Mouse (Mus musculus) kidney, adult 11 months (tissue): ENCODE data around the gene Apobr.
A peak's percentile ranks its signal among the peaks of the same experiment; 100 is the strongest.

Source experiments
- DNase-seq: peaks from one replicate; pipeline ENCODE4 v3.0.0; 2022

Apobr gene

DNA sequence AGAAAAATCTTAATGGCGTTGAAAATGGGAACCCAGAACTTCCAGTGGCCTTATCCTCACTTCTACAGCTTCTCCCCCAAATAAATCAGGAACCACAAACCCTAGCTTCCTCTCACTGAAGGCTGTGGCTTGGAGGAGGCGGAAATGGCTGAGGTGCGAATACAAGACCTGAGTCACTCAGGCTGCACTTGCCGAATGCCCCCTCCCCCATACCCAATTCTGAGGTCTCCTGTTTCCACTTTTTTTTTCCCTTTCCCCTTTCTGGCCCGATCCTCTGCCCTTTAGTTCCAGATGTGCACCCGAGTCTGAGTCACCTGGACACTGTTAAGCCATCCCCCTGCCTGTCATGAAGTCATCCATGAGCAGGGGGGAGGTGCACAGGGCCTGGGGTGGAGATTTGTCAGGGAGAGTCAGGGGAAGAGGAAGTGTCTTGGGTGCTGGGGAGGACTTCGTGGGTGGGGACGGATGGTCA, at the start of gene Apobr:
Apobr (plus strand) TSS at position 437 of the 472 bp plus-strand sequence.
- DNase-seq: no peak

DNA sequence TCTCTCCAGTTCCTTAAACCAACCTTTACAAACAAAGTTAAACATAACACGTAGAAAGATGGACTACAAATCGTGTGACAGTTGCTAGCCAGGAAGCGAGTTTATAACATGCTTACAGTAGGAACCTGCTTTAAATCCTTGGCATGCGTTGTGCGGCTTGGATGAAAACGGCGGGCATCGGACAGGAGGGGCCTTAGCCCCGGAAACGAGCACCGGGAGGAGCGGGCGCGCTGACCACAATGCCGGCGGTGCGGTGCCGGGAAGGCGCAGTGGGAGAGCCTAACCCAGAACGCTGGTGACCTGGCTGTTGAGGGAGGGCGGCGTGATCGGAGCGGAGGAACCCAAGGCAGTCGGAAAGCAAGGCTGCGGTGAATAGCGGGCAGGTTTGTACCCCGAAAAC, 49.0 kb upstream of the Apobr start:
- no peak for DNase-seq

DNA sequence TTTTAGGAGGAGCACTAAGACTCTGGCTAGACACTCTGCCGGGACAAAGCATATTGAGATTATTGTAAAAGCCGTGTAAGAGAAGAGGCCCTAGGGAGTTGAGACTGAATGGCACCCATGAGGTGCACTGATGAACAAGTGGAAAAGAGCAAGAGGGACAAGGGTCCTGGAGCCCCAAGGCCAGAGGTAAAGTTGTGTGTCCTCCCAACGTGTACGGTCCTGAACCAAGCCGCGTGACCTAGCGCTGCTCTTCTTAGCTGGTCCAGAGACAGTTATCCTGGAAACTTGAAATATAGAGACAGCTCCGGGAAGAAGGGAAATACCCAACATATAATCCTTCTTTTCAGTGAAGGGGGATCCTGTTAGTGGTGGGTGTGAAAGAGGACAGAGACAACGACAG, 48.3 kb upstream of the Apobr start:
- no peak for DNase-seq

DNA sequence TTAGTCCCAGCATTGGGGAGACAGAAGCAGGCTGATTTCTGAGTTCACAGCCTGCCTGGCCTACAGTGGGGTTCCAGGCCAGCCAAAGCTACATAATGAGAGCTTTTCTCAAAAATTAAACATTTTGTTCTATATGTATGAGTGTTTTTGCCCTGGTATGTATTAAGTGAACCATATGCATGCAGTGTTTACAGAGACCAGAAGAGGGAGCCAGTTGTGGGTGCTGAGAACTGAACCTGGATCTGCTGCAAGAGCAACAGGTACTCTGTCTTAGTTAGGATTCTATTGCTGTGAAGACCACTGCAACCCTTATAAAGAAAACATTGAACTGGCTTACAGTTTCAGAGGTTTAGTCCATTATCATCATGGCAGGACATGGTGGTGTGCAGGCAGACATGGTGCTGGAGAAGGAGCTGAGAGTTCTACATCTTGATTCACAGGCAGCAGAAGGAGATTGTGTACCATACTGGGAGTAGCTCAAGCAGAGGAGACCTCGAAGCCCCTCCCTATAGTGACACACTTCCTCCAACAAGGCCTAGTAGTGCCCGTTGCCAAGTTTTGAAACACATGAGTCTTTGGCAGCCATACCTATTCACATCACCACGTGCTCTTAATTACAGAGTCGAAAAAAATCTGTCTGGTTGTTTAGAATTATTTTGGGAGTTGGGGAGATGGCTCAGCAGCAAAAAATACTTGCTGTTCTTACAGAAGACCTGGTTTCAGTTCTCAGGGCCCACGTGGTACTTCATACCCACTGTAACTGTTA, 46.7 kb upstream of the Apobr start:
- no peak for DNase-seq

DNA sequence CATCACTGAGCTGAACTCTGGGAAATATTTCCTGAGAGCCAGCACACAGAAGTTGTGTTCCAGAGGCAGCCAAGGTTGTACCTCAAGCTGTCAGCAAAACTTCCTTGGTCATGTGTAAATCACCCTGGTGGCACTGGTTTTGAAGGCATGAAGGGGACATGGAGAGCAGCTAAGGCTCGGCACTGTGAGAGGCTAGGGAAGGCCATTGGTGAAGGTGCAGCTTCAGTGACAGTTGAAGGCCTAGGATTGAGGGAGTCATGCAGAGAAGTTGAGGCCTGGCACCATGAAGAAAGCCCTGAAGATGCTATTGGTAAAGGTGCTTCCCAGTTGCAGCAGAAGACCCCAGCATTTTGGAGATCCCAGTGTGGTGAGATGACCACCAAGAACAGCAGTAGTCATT, 43.1 kb upstream of the Apobr start:
- no peak for DNase-seq

DNA sequence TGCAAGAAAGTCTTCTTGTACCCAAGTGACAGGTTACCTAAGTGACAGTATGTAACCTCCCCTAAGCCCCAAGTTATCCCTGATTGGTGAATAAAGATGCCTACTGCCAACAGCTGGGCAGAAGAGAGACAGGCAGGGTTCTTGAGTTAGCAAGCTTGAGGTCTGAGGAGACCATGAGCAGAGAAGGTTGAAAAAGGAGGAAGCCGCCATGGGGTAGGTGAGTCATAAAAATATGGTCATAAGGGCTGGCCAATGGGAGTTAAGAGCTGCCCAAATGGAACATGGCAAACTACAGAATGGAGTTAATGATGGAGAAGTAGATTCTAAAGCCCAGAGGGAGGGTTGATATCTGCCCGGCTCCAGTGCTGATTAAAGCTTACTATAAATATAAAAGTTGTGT, 39.1 kb upstream of the Apobr start:
- no peak for DNase-seq

DNA sequence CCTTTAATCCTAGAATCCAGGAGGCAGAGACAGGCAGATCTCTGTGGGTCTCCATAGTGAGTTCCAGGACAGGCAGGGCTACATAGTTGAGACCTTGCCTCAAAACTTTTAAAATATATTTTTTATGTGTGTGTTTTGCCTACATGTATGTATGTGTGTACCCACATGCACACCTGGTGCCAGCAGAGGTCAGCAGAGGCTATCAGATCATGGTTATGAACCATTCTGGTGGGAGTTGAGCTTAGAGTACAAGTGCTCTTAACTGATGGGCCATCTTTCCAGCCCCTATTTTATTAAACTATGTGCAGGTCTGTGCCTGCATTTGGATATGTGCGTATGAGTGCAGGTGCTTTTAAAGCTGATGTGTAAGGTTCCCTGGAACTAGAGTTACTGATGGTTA, 29.9 kb upstream of the Apobr start:
- DNase-seq: no peak

DNA sequence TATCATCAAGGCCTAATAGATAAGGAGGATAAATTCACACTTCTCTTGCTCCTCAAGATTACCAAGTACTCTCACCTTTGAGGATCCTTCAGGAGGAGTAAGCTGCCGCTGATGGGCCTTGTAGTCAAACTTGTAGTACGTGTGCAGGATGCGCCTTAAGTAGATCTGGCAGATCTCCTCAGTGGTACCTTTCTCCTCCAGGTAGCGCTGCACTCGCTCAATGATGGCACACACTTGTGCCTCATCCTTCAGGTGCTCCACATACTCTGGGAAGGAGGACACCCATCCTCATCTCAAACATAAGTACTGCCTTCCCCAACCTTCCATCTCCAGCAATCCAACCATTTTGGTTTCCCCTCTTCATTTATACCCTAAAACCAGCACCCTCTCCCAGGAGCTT, 28.1 kb upstream of the Apobr start:
- DNase-seq: no peak

DNA sequence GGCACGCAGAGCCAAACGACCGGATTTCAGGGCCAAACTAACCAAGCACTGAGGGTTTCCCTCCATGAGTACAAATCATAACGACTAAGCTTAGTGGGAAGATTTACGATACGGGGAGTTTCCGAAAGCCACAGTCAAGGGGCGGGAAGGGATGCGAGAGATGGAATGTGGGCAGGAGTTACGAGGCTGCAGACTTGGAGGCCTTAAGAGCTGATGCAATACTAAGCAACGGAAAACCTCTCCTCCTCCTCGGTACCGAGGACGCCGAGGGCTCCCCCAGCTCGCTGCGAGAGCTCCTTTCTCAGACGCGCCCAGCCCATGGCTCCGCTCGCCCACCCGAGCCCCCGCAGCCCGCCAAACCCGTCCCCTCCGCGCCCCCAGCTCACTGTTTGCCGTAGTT, 19.0 kb upstream of the Apobr start:
- DNase-seq: no peak

DNA sequence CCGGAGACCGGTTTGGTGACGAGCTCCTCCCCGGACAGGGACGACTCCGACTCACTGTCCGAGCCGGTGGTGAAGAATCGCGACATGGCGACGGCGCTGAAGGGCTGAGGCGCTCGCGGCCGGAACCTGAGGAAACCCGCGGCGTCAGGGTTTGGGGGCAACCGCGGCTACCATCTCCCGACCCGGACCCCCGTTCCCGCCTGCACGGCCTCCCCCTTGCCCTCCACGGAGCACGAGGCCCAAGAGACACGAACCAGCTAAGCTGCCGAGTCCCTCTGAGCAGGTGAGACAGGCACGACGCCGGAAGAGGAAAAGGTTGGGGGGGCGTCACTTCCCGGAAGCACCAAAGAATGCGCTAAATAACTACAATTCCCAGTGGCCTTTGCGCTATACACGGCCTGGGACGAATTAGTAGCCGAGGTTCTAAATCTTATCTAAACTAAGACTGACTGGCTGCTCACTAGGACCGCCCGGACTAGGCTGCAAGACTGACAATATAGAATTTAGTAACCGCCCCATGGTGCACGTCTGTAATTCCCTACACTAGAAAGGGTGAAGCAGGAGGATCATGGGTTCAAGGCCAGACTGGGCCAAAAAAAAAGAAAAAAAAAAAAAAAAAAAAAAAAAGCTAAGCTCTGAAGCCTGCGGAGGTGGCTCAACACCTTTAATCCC, 18.5 kb upstream of the Apobr start, which contains the start of gene Eif3c:
Eif3c (minus strand) TSS at position 318 of the 672 bp plus-strand sequence.
- peak; percentile 91 for DNase-seq

DNA sequence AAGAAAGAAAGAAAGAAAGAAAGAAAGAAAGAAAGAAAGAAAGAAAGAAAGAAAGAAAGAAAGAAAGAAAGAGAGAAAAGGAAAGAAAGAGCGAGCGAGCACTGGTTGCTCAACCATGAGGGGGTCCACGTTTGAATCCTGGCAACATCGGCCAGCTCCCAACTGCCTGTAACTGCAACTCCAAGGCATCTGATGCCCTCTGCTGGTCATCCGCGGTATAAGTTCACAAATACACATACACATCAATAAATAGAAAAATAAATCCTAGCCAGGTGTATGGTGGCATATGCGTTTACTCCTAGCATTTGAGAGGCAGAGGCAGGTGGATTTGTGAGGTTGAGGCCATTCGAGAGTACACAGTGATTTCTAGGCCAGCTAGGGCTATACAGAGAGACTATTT, 7.8 kb upstream of the Apobr start:
- DNase-seq: peak; percentile 49

DNA sequence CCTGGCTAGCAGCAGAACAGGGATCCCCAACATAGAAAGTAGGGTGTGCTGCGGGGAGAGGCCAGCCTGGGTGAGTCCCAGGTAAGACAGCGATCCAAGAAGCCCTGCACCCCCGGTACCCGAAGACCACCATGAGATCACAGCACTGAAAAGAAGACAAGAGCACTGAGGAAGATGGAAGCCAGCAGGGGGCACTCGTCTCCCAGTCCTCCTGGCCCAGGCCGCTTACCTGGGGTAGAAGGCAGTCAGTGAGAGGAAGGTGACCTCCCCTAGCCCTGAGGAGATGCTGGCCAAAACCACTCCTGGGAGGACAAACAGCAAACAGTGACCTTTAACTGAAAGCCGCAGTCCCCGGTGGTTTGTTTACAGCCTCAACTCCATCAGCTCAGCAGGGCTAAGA, 5.6 kb upstream of the Apobr start:
- peak; percentile 78 for DNase-seq

DNA sequence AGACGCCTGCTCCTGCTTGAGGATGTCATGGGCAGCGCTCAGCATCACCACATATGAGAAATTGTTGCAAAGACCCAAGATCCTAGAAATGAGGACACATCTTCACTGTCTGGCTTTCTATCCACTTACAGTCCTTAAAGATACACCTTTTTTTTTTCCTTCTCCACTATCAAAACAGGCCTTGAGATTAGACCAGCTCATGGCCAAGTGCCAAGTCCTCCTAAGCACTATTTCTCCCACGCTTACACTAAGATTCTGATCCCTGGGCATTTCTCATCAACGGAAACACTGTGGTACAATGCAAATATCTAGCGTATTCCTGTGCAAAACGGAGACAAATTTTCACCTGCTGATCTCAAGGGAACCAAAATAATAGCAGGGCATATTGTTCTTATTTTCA, 3.1 kb upstream of the Apobr start:
- no peak for DNase-seq

DNA sequence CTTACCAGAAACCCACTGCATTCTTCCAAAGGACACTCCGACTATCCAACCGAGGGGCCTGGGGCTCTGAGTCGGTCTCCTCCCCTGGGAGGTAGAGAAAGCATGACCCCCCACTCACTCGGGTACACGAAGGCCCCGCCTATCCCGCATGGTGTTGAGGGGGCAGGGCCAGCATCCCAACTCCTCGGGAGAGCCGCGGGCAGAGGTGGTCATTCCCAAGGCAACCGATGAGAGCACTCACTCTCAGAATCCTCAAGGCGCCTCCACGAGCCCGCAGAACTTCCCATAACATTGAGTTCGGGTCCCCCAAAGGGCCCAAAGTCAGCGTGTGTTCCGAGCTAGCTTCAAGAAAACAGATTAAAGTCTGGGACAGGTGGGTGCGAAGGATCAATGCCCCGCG, 2.0 kb upstream of the Apobr start:
- DNase-seq: peak; percentile 64

DNA sequence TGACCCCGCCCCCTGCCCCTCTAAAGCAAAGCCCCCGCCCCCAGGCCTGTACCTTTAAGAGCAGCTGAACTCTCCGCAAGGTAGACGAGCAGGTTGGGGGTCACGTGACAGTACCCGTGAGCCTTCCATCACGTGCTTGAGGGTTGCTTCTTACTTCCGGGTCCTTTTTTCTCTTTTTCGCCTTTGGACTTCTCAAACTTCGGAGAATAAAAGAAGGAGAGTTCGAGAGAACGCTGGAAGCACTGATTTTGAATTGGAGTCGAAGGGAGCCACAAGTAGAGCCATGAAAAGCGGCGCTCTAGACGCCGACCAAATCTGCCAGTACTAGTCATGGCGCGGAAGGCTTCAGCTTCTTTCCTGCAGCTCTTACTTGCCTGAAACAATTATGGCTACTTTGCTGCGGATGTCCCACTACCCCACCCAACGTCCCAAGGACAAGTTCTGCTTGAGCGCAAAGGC, 1.5 kb upstream of the Apobr start:
- peak; percentile 93 for DNase-seq

DNA sequence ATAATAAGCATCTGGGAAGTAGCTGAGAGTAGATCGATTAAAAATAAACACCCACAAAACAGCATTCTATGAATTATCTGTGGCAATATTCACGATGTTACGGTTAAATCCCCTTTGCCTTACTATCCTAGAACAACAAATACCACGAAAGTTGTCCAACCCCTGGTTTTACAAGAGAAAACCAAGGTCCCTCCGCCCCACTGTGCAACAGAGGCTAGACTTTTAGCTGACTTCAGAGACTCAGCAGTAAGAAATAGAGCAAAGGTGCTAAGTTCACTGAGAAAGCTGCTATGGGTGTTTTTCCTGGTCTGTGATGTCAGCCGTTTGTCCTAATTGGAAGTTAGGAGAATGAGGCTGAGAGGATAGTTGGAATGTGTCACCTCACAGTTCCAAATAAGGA, 981 bp upstream of the Apobr start:
- no peak for DNase-seq

DNA sequence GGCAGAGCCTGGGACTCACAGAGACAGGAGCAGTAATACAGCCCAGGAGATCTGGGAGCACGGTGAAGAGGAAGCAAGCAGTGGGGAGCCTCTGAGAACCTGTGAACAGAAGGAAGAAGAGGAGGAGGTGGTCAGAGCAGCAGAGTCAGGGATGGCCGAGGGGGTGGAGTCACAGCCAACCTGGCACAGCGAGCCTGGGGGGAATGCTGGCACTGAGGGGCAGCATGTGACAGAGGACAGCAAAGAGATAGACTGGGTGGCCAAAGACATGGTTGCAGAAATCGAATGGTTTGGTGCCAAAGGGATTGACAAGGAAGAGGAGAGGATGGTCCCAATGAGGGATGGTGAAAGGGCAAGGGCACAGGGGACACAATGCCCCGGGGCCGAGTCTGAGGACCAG, 975 bp downstream of the Apobr start, which contains the start of gene Cln3:
Cln3 (minus strand) TSS at position 101 of the 400 bp plus-strand sequence.
- DNase-seq: no peak

DNA sequence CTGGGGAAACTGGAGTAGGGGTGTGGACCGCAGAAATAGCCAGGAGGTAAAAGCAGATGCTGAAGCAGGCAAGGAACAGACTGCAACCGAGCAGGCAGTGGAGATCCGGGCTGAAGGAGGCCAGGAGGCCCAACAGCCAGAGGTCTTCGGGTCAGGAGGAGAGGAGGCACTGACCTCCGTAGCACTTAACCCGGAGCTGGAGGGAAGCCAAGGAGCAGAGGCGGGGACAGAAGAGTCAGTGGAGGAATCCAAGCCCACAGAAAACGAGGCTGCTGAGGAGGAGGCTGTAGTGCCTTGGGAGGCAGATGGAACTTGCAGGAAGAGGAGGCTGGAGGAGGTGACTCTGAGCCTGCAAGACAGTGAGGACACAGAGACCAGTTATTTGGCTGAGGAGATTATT, 2.1 kb downstream of the Apobr start:
- DNase-seq: peak; percentile 71

DNA sequence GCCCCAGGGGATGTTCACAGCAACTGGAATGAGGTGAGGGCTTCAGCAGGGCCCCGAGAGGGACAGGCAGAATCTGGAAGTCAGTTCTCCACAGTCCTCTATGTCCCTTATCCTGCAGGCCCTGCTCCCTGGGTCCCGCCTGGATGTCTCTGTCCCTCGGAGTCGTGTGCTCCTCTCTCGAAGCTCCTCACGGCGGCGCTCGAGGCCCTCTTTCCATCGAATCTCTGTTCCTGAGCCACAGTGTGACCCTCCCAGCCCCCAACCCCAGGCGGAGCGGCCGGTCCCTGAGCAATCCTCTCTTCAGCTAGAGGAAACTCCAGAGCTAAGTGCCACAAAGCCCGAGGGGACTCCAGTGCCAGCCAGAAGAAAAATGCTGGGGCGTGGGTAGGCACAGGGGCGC, 3.0 kb downstream of the Apobr start:
- DNase-seq: no peak

DNA sequence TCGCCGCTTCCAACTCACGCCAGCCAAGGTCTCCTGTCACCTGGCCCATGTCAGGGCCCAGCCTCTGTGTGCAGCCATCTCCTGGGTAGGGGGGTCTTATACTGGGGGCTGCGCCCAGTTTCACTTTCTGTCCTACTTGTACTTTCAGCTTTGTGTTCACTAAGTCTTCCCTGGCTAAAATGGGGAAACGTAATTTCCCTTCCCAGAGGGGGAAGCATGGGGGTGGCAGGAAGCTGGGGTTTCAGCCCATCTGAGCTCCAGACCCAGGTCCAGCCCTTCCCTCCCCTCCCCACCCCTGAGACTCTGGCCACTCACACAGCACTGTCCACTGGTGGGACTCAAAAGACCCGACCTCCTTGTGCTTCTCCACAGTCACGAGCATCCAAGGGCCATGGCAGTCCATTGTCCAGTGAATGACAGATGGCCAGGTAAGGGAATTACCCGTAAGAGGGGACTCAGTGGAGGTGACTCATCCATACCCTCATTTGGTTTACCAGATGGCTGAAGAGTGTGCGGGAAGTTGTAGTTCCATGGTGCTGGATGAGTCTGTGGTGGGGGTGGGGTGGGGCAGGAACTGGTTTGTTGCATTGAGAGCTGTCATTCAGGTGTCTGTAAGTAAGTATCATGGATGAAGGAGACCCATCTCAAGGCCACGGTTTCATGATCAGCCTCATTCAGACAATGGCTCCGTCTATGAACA, 10.3 kb downstream of the Apobr start, which contains the start of gene Il27:
Il27 (minus strand) TSS at position 80 of the 700 bp plus-strand sequence.
- no peak for DNase-seq

DNA sequence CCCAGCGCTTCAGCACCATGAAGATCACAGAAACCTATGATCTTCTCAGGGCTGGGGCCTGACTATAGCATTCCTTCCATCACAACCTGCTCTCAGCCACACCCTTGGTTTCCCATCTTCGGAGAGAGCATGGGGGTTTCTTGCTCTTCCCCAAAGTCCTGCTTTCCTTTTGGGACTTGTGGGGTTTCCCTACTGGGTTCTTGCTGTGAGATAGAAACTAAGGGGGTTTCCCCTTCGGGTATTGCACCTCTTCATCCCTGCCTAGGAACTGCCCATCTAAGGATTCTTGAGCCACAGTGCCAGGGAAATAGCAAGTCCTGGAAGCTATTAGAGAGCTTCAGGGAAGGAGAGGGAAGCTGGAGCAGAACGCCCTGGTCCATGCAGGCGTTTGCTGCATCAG, 11.1 kb downstream of the Apobr start:
- no peak for DNase-seq

DNA sequence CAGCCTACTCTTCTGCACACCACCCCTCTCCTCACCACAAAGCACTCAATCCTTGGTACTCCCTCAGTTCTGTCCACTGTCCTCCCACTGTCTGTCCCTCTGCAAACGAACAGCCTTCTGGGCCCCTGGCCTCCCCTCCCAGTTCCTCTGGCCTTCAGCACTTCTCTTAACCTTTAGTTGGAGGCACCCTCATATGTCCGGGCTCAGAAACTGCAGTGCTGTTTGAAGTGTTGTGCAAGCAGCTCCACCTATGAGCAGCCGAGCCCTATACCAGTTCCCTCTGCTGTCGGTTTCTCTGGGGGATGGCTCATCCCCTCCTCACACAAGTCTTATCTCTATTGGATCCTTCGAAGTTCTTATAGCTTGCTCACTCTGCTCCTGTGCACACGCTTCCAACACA, 11.7 kb downstream of the Apobr start:
- DNase-seq: no peak

DNA sequence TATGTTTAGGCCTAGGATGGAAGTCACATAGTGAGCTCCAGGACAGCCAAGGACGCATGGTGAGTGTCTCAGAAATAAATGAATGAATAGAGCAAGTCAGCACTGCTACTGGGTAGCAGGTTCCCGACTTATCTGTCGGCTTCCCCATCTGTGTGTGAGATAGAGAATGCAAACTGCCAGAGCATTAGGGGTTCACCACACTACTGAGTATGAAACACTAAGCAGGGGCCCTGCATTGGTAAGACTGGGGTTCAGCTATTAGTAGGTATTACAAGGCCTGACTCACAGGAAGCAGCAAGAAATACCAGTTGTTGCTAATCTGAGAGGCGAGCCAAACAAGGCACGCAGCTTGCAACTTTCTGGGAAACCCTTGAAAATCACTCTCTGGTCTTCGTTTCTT, 14.2 kb downstream of the Apobr start:
- no peak for DNase-seq

DNA sequence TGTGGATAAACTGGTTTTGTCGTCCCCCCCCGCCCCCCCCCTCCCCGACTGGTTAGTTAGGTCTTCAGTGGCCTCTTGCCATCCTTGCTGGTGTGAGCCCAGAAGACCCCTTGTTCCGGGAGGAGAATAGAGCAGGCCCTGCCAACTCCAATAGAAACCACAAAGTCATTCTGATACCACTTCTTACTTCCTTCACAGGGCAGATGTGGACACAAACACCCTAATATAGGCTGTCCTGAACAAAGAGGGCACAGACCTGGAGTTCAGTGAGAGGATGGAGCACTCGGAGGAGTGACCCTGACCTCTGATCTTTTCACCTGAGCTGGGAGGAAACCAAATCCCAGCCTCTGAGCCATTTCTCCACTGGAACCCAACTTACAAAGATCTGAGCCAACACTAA, 17.2 kb downstream of the Apobr start:
- no peak for DNase-seq
